Mouse (Mus musculus) CD4-positive, CD25-positive, alpha-beta regulatory T cell, adult 4 months (primary cell): Measurements from ENCODE around the gene Lmbr1. TPM values are rescaled to one million over a fixed set of nuclear protein-coding genes. Genes with fewer than 3 reads are reported as not detected.
"Not testable (repeated sequence)": the region's sequence is repeated elsewhere in the genome, so short reads cannot be mapped to it uniquely, and the experiment has no call there.

Experiments used
- ATAC-seq: one replicate; pipeline ENCODE4 v1.8.0; 2017
- polyA plus RNA-seq, 2 experiments: library from polyadenylated mRNA; unstranded; fragments of 100-300 nt; shearing (Covaris generic); gene quantifications; one replicate each; pipeline ENCODE4 v1.2.1; 2017

Gene Lmbr1
- 1 to 10 TPM; 2.3 to 2.8 TPM for polyA plus RNA-seq

- ATAC-seq = peak; percentile 87
These were observed at the start of gene Lmbr1 for GRCm38 (mm10) chr5:29378298-29379036. TSS of gene Lmbr1 (minus strand) at chr5:29378390.

DNA sequence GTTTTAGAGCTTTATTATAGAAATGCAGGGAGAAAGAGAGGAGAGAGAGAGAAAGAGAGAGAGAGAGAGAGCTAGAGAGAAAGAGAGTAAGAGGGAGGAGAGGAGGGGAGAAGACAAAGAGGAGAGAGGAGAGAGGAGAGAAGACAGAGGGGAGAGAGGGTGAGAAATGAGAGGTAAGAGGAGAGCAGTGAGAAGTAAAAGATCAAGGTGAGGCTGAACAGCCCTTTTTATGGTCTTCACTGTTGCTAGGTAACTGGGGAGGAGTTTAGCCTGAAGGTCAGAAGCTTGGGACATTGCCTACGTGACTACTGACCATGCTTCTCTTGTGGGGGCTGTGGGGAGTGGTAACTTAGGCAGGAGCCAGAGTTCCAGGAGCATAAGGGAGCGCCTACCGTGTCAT is 45.1 kb upstream of the Lmbr1 start:
- not testable (repeated sequence) for ATAC-seq

GRCm38 (mm10) chr5:29413041-29413440 is 34.9 kb upstream of the Lmbr1 start:
- ATAC-seq = no peak

GRCm38 (mm10) chr5:29410854-29411253 is 32.7 kb upstream of the Lmbr1 start:
- ATAC-seq = no peak

- ATAC-seq = no peak
These were observed 20.2 kb upstream of the Lmbr1 start for GRCm38 (mm10) chr5:29398427-29398826.

- peak; percentile 37 for ATAC-seq
These were observed 11.0 kb upstream of the Lmbr1 start for GRCm38 (mm10) chr5:29388944-29389765.

- ATAC-seq = no peak
These were observed 10.2 kb upstream of the Lmbr1 start for GRCm38 (mm10) chr5:29388181-29388943.

DNA sequence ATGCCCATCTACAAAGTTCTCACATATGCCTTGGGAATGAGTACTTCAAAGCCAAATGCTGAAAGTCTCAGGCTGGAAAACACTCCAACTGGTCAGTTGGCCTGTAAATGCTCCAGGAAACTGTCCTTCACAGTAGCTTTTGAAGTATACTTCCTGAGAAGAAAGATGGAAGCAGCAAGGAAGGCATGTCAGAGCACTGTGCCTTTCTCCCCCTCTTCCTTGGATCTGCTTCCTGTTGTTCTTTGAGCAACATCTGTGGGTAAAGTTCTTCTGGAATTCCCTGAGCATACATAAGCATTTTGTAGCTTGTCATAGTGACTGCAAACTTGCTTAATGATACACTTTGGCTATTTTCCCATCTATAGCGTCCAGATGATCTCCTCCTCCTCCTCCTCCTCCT is 9.4 kb upstream of the Lmbr1 start:
- no peak for ATAC-seq

GRCm38 (mm10) chr5:29382776-29383175 is 4.6 kb upstream of the Lmbr1 start:
- no peak for ATAC-seq

- no peak for ATAC-seq
These were observed 1.9 kb upstream of the Lmbr1 start for GRCm38 (mm10) chr5:29380091-29380490.

DNA sequence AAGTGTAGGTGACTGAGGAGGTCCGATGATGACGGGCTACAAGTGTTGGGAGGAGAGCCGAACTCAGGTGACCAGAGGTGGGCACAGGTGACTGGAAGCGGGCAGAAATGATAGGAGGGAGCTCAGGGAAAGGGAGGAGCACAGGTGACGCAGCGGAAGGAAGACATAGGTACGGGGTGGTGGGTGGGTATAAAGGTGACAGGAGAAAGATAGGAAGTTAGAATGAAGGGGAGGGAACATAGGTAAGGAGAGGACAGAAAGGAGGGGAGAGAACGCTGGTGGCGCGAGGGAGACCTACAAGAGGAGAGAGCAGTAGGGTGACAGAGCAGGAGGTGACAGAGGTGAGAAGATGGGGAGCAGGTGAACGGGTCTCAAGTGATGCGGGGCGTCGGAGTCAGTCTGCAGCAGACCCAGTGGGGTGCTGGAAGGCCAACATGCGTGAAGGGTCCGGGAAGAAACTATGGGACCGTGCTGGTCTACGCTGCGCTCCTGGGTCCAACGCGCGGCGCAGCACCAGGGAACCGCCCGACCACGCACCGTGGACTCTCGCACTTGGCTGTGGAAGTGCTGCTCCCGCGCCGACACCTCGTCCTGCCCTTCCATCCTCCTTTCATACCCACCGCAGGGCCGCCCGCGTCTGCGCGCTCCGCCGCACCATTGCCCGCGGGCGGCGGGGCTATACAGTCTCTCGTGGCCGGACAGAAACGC is 446 bp downstream of the Lmbr1 start:
- peak; percentile 44 for ATAC-seq

GRCm38 (mm10) chr5:29363511-29363910 is 14.7 kb downstream of the Lmbr1 start:
- ATAC-seq = no peak

DNA sequence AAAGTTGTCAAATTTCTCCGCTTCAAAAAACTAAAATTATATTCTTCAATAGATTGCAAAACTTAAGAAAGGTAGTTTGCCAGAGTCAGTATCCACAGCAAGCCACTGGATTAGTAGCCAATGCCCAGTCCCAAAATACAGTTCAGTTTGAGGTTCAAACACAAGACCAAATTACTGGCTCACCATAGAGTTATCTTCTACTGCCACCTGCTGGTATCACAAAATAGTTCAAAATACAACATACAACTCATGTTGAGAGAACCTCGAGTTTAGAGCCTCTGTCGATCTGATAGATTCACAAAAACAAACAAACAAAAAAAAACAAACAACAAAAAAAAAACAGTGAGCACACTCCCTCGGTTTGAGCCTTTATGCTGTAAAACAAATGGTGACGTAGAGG is 42.4 kb downstream of the Lmbr1 start:
- ATAC-seq = no peak

DNA sequence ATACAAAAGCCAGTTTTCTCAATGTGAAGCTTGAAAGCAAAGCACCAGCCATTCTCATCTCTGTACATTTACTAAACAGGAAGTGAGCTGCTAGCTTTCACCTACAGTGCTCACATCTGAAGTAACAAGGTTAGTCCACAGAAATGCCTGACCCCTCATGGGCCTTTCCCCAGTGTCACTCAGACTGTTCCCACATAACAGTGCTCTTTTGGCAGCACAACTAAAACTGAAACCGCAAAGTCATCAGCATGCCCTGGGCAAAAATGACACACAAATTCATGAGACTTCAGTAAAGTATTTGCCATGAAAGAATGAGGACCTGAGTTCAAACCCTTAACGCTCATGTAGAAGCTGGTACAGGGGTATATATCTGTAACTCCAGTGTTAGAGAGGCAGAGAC is 55.7 kb downstream of the Lmbr1 start:
- ATAC-seq = no peak

GRCm38 (mm10) chr5:29309191-29309590 is 69.0 kb downstream of the Lmbr1 start:
- ATAC-seq = no peak

DNA sequence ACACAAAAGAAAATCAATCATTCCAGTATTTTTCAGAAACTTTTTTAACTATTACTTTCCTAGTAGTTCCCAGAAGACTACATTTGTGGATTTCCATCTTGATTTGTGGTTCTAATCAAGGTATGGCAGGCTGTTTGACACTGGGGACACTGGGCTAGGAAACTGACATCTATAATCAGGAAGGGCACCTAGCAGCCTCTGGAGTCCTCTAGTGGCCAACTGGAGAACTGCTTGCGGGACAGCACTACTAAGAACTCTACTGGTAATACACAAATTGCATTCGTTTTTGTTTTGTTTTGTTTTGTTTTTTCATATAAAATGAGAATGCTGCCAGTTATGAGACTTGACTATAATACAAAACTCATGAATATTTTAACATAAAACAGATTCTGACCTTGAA is 85.0 kb downstream of the Lmbr1 start:
- ATAC-seq = peak; percentile 45

DNA sequence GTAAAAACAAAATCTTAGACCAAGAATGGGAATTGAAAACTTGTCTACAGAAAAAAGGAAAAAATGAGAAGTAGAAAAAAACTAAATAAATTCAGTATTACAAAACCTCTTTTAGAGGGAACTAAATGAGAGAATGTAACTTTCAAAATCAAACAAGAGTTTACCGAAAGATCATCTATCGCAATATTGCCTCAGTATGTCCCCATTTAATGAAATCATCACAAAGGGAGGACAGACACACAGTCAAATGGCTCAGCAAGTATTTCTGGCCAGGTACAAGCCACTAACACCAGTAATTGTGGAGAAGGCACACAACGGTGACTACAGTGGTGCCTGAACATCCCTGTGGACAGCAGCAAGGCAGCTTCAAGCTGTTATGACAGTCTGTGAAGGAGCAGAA is 88.1 kb downstream of the Lmbr1 start:
- ATAC-seq = no peak

DNA sequence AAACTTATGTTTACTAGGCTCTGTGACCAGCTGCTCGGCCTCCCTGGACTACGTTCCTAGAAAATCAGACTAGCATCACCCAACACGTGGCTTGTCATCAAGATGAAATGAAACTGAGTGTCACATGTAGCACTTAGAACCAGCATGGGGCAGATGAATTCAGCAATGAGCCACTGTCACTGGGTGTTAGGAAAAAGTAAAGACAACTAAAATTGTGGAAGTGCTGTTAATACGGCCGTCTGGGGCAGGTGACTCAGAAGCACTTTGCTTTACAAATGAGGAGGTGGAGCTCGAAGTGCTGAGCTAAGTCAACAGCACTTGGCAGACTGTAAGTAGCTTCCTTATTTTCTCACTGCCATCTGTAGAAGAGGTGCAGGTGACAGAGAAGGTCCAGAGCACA is 88.5 kb downstream of the Lmbr1 start:
- ATAC-seq = no peak

DNA sequence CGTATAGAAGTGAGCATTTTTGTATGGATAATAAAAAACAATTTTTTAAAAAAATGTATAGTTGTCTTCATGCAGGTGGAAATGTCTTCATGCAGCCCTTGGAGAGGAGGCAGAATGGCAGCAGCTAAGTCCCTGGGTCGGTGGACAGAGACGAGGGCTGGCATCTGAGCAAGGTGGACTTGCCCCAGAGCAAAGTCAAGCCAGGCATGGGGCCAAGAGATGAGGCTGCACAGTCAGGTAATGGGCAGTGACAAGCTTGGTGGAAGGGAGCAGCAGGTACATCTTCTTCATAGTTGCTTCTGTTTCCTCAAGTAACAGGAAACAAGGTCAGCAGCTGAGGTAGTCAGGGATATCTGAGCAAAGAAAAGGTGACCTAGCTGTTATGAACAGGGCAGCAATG is 97.1 kb downstream of the Lmbr1 start:
- ATAC-seq = no peak

GRCm38 (mm10) chr5:29274746-29275145 is 103.4 kb downstream of the Lmbr1 start:
- no peak for ATAC-seq

DNA sequence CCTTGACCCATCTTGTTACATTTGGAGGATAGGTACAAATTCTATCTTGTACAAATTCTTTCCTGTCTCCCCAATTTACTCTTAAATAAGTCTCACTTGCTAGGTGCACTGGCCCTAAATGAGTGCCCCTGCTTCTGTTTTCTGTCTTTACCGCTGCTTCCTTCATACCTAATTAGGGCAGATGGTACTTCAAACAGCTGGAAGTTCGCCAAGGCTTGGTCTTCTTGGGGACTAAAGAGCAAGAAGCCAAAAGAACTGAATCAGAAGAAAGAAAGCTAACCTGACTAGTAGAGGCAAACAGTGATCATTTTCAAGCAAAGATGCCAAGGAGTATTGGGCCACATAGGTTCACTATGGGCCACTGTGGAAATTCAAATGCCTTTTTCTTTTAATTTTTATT is 104.8 kb downstream of the Lmbr1 start:
- no peak for ATAC-seq

- no peak for ATAC-seq
These were observed 107.3 kb downstream of the Lmbr1 start for GRCm38 (mm10) chr5:29270879-29271278.

DNA sequence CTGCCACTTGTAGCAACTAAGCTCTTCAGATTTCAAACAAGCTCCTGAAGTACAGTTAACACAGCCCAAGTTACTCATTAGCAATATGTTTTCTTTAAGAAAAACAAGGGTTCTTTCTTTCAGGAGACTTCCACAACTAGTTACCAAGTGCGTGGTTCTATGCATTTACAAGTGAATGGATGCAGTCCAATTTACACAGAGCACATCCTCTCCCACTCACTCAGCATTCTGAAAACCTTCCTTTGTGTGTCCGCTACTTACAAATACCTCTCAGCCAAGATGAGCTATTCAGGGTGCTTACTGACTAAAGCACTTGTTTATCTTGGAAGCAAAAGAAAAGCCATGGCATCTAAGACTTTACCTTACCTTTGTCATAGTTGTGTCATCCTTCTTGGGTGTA is 124.3 kb downstream of the Lmbr1 start:
- no peak for ATAC-seq
